26 mouse cellular contexts compared by ENCODE assay signal in genomic region chr14:19969566-19969965, GRCm38 (mm10). TPM values are rescaled to one million over a fixed set of nuclear protein-coding genes. Genes with fewer than 3 reads are reported as not detected.
DNase-seq lines count a peak whose midpoint lies in the region; ATAC-seq and TF ChIP-seq lines count a peak whose summit lies in the region.
"Had no signal": no experiment of that assay in that cellular context is flagged by ENCODE, and none has a peak within 500 bp of the region (broad histone marks: within the 10 kb centered on the region; RNA-seq: fewer than 3 reads in every experiment).

No protein-coding gene starts in this region.

- no peak overlapping the region for H3K4me3 ChIP-seq in heart, embryonic 11.5 days (ENCODE audit: low read depth, low read length)
- H3K4me3 ChIP-seq in spleen, adult 2 months (ENCODE audit: extremely low read depth, insufficient read depth, insufficient read length), result no peak overlapping the region
- H3K4me3 ChIP-seq in bone marrow macrophage, adult 2 months (ENCODE audit: insufficient read depth, low read length), result peak overlapping the region; percentile 2; the same call in 1 of the 2 replicates
- H3K4me3 ChIP-seq: embryonic facial prominence, embryonic 12.5 days; gastrocnemius, adult 2 months; heart, embryonic 10.5 days; limb, embryonic 12.5 days; liver, embryonic 12.5 days; midbrain, embryonic 13.5 days; neural tube, embryonic 13.5 days had no signal

- H3K36me3 ChIP-seq in heart, embryonic 11.5 days (ENCODE audit: control insufficient read depth, insufficient read depth, low read length), result no peaks in the 10 kb centered on the region
- H3K36me3 ChIP-seq in spleen, adult 2 months (ENCODE audit: control insufficient read depth, insufficient read depth, low read length), result no peaks in the 10 kb centered on the region
- H3K36me3 ChIP-seq: embryonic facial prominence, embryonic 12.5 days; limb, embryonic 12.5 days; liver, embryonic 12.5 days; midbrain, embryonic 13.5 days; neural tube, embryonic 13.5 days had no signal

- H3K9me3 ChIP-seq in heart, embryonic 11.5 days (replicated peaks; ENCODE audit: control insufficient read depth, low read length), result no peaks in the 10 kb centered on the region
- H3K9me3 ChIP-seq: embryonic facial prominence, embryonic 12.5 days; heart, embryonic 10.5 days; limb, embryonic 12.5 days; liver, embryonic 12.5 days; midbrain, embryonic 13.5 days; neural tube, embryonic 13.5 days had no signal

- 81% methylated on average over 1 of the region's 1 CpGs for WGBS in heart, embryonic 11.5 days (ENCODE audit: insufficient replicate concordance)
- WGBS in spleen, adult 2 months, result 31% methylated on average over 1 of the region's 1 CpGs

- no peak for TF ChIP-seq CTCF in spleen, adult 2 months (IDR thresholded peaks at IDR 0.05; ENCODE audit: extremely low read depth, insufficient read depth, insufficient read length, insufficient replicate concordance)
- no peak for TF ChIP-seq CTCF in bone marrow macrophage, adult 2 months (IDR thresholded peaks at IDR 0.05; ENCODE audit: low read depth, low read length)

- peak; percentile 53 for DNase-seq in heart, adult 11 months
- DNase-seq in spleen, adult 2 months (ENCODE audit: low read depth in 1 of 2, low spot score in 2 of 2), result no peak
- DNase-seq in spleen, postnatal 14 days (ENCODE audit: low spot score in 2 of 2), result no peak
- DNase-seq in cerebellum, postnatal 36 days, result no peak
- no peak for DNase-seq in ovary, postnatal 10 days (ENCODE audit: low spot score)
- DNase-seq: adrenal gland, postnatal 36 days; cerebellum, adult 11 months; cerebellum, adult 9-11 months; gastrocnemius, adult 2 months; kidney, adult 2 months; kidney, postnatal 14 days; layer of hippocampus, postnatal 36 days; lung, adult 2 months; lung, postnatal 14 days; right cerebral cortex, adult 18-20 months; right cerebral cortex, postnatal 4 days; thymus, adult 18-20 months had no signal

- no peak overlapping the region for H3K4me2 ChIP-seq in heart, embryonic 11.5 days
- H3K4me2 ChIP-seq: embryonic facial prominence, embryonic 12.5 days; limb, embryonic 12.5 days; liver, embryonic 12.5 days; midbrain, embryonic 13.5 days; neural tube, embryonic 13.5 days had no signal

- H3K9ac ChIP-seq in heart, embryonic 11.5 days (ENCODE audit: low read depth, low read length), result no peak overlapping the region
- H3K9ac ChIP-seq: embryonic facial prominence, embryonic 12.5 days; limb, embryonic 12.5 days; liver, embryonic 12.5 days; midbrain, embryonic 13.5 days; neural tube, embryonic 13.5 days had no signal

- no peak for ATAC-seq in heart, embryonic 11.5 days (replicated peaks; ENCODE audit: insufficient number of reproducible peaks, low FRiP score, low TSS enrichment)
- ATAC-seq: hindbrain, postnatal 0 days; liver, embryonic 12.5 days; midbrain, embryonic 13.5 days had no signal

- H3K4me1 ChIP-seq in heart, embryonic 11.5 days (ENCODE audit: control insufficient read depth, insufficient read depth, low read length), result peaks cover 11% of the 10 kb centered on the region
- H3K4me1 ChIP-seq in spleen, adult 2 months (ENCODE audit: control insufficient read depth, insufficient read depth, insufficient read length), result peaks cover 35% of the 10 kb centered on the region
- peaks cover 76% of the 10 kb centered on the region for H3K4me1 ChIP-seq in bone marrow macrophage, adult 2 months (ENCODE audit: control insufficient read depth, insufficient read depth, low read length)

- no peaks in the 10 kb centered on the region for H3K27me3 ChIP-seq in heart, embryonic 11.5 days (ENCODE audit: control insufficient read depth, insufficient read depth, low read length)
- no peaks in the 10 kb centered on the region for H3K27me3 ChIP-seq in spleen, adult 2 months (ENCODE audit: control insufficient read depth, insufficient read depth, low read length)
- H3K27me3 ChIP-seq: embryonic facial prominence, embryonic 12.5 days; limb, embryonic 12.5 days; liver, embryonic 12.5 days; midbrain, embryonic 13.5 days; neural tube, embryonic 13.5 days had no signal

- H3K27ac ChIP-seq in heart, embryonic 11.5 days (ENCODE audit: low read depth, low read length), result no peak overlapping the region
- H3K27ac ChIP-seq in spleen, adult 2 months (ENCODE audit: insufficient read depth, low read length), result peak overlapping the region; percentile 61; the same call in 1 of the 2 replicates
- peak overlapping the region; percentile 77 for H3K27ac ChIP-seq in bone marrow macrophage, adult 2 months (ENCODE audit: insufficient read depth, low read depth, low read length)
- H3K27ac ChIP-seq: embryonic facial prominence, embryonic 12.5 days; gastrocnemius, adult 2 months; heart, embryonic 10.5 days; hindbrain, postnatal 0 days; limb, embryonic 12.5 days; midbrain, embryonic 13.5 days had no signal

- no peak for TF ChIP-seq POLR2A in spleen, adult 2 months (IDR thresholded peaks at IDR 0.05; ENCODE audit: low read depth, low read length)
- no peak for TF ChIP-seq POLR2A in bone marrow macrophage, adult 2 months (IDR thresholded peaks at IDR 0.05; ENCODE audit: borderline replicate concordance, low read depth, low read length)

RNA-seq across cellular contexts. Expression of gene Gng2, which starts 7.9 kb away (rescaled TPM):
- 41.1 and 42.4 TPM in 2 replicates for polyA plus RNA-seq in heart, embryonic 11.5 days (2014; fragmentation: Nextera tagmentation; extraction: Ambion mirVana)
- 25.1 and 34.7 TPM in 2 replicates for polyA plus RNA-seq in spleen, adult 2 months (2012; rRNA removed)
- 210 and 216 TPM in 2 replicates for polyA plus RNA-seq in bone marrow macrophage, adult 2 months (2012; ENCODE audit: insufficient read depth, insufficient read length, missing spikeins)
